Mouse (Mus musculus) spleen, adult 2 months (tissue): ENCODE results near the gene Jph2. TPM values are rescaled to one million over a fixed set of nuclear protein-coding genes. Genes with fewer than 3 reads are reported as not detected.

Experiments
- DNase-seq, 2 experiments: peaks; one replicate each; pipeline versions ENCODE4 v3.0.0 to v3.0.0-alpha.2; 2012 to 2021; ENCODE audit warnings: low spot score in 2 of 2, low read depth in 1 of 2
- H3K27ac ChIP-seq: fragments of 200-500 bp; 2 replicates; pipeline ENCODE4 v1.5.1; 2012; ENCODE audit warnings: low read length, inconsistent platforms; ENCODE audit not compliant: insufficient read depth
- H3K27me3 ChIP-seq: fragments of 200-500 bp; 2 replicates; pipeline ENCODE4 v1.6.1; 2012; ENCODE audit warnings: mild to moderate bottlenecking, moderate library complexity, low read length, inconsistent platforms; ENCODE audit not compliant: control insufficient read depth, insufficient read depth
- H3K36me3 ChIP-seq: fragments of 200-500 bp; 2 replicates; pipeline ENCODE4 v1.6.1; 2012; ENCODE audit warnings: mild to moderate bottlenecking, low read length, inconsistent platforms; ENCODE audit not compliant: control insufficient read depth, insufficient read depth
- H3K4me1 ChIP-seq: fragments of 200-500 bp; 2 replicates; pipeline ENCODE4 v1.6.1; 2011; ENCODE audit warnings: inconsistent platforms; ENCODE audit not compliant: control insufficient read depth, insufficient read depth, insufficient read length
- H3K4me3 ChIP-seq: fragments of 200-500 bp; 2 replicates; pipeline ENCODE4 v1.5.1; 2011; ENCODE audit warnings: mild to moderate bottlenecking, inconsistent platforms; ENCODE audit not compliant: insufficient read depth, insufficient read length; ENCODE audit errors: extremely low read depth
- CTCF ChIP-seq: fragments of 200-500 bp; IDR thresholded peaks from 2 replicates; pipeline ENCODE4 v1.5.1; 2011; ENCODE audit warnings: mild to moderate bottlenecking, inconsistent platforms; ENCODE audit not compliant: insufficient read depth, insufficient read length, insufficient replicate concordance; ENCODE audit errors: extremely low read depth
- POLR2A ChIP-seq: fragments of 200-500 bp; IDR thresholded peaks from 2 replicates; pipeline ENCODE4 v1.6.1; 2011; ENCODE audit warnings: low read depth, low read length, inconsistent platforms
- WGBS: fragments of 180-500 bp; shearing (Covaris S2); methylation state at CpG from one replicate; pipeline ENCODE4 v1.1.7; 2018; 5-methylcytosine and 5-hydroxymethylcytosine counted together
- polyA plus RNA-seq: library from polyadenylated mRNA; depleted of rRNA; stranded (reverse); fragments of >200 nt; gene quantifications from 2 replicates; pipeline ENCODE4 v1.2.3, GENCODE M21; 2012

The Jph2 gene
- polyA plus RNA-seq, 1 experiment: 2.9 TPM

- 12% methylated on average over 10 of the region's 10 CpGs for WGBS
- no peaks in the 10 kb centered on the region for H3K36me3 ChIP-seq
- TF ChIP-seq POLR2A (no peak), CTCF (no peak)
- DNase-seq: no peak
- H3K4me1 ChIP-seq: peaks cover 16% of the 10 kb centered on the region; the same call in 1 of the 2 replicates
- no peak overlapping the region; the same call in 1 of the 2 replicates for H3K27ac ChIP-seq
- no peaks in the 10 kb centered on the region for H3K27me3 ChIP-seq
- peak overlapping the region; percentile 98; the same call in 1 of the 2 replicates for H3K4me3 ChIP-seq
Observed at GRCm38 (mm10) chr2:163420366-163420886, 22.6 kb upstream of the Jph2 start.

- Histone ChIP-seq H3K4me3 (peak overlapping the region; percentile 98), H3K4me1 (peaks cover 16% of the 10 kb centered on the region; the same call in 1 of the 2 replicates), H3K36me3 (peaks cover 3% of the 10 kb centered on the region; the same call in 1 of the 2 replicates), H3K27ac (peak overlapping the region; percentile 92), H3K27me3 (no peaks in the 10 kb centered on the region)
- DNase-seq: peak; percentile 98 to 99
- WGBS: under 1% methylated on average over 64 of the region's 71 CpGs
- 0 out of 2 replicates have a peak, but pooled peaks have one; percentile 17 for TF ChIP-seq CTCF
- peak; percentile 90 for TF ChIP-seq POLR2A
Observed at GRCm38 (mm10) chr2:163419346-163420045, 21.7 kb upstream of the Jph2 start.

- H3K27me3 ChIP-seq: no peaks in the 10 kb centered on the region
- WGBS: under 1% methylated on average over 49 of the region's 50 CpGs
- H3K27ac ChIP-seq: peak overlapping the region; percentile 74
- H3K4me3 ChIP-seq: peak overlapping the region; percentile 87
- H3K36me3 ChIP-seq: peaks cover 4% of the 10 kb centered on the region; the same call in 1 of the 2 replicates
- DNase-seq: peak in 1 of 2 experiments; percentile 19
- peaks cover 16% of the 10 kb centered on the region; the same call in 1 of the 2 replicates for H3K4me1 ChIP-seq
- TF ChIP-seq CTCF (no peak), POLR2A (no peak)
Observed at GRCm38 (mm10) chr2:163418841-163419345, 21.1 kb upstream of the Jph2 start.

GRCm38 (mm10) chr2:163417830-163418229 lies 20.0 kb upstream of the Jph2 start:
- H3K27ac ChIP-seq: no peak overlapping the region
- H3K4me3 ChIP-seq: no peak overlapping the region
- no peak for DNase-seq
- peaks cover 8% of the 10 kb centered on the region for H3K36me3 ChIP-seq
- TF ChIP-seq CTCF: no peak
- no peak for TF ChIP-seq POLR2A
- no peaks in the 10 kb centered on the region for H3K27me3 ChIP-seq
- peaks cover 16% of the 10 kb centered on the region; the same call in 1 of the 2 replicates for H3K4me1 ChIP-seq

- Histone ChIP-seq H3K27ac (no peak overlapping the region), H3K4me3 (no peak overlapping the region), H3K27me3 (no peaks in the 10 kb centered on the region), H3K36me3 (peaks cover 9% of the 10 kb centered on the region), H3K4me1 (peaks cover 16% of the 10 kb centered on the region; the same call in 1 of the 2 replicates)
- 92% methylated on average over 6 of the region's 6 CpGs for WGBS
- no peak for DNase-seq
- TF ChIP-seq POLR2A: no peak
Observed at GRCm38 (mm10) chr2:163417026-163417425, 19.2 kb upstream of the Jph2 start.

DNA sequence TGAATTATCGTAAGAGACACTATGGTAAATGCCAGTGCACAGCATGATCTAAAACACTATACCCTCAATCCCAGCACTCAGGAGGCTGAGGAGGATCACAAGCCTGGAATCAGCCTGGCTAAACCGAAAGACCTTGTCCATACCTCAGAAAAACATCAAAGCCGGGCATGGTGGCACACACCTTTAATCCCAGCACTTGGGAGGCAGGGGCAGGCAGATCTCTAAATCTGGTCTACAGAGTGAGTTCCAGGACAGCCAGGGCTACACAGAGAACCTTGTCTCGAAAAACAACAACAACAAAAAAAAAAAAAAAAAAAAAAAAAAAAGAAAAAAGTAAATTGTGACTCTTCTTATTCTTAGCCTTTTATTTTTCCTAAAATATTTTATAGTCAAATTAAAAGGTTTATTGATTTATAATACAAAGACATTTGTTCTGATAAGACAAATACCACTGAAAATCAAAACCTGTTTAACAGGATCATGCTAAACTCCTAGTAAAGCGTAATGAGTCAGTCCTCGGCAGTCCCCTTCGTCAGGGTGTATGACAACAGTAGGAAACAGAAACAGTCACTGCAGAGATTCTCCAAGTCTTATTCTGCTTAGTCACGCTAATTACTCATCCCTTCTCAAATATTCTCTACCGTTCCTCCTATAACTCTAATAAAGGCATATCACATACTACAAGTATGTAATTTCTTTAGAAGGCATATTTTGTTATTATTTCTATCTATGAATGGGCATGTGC lies 15.2 kb upstream of the Jph2 start:
- peaks cover 35% of the 10 kb centered on the region for H3K36me3 ChIP-seq
- H3K27me3 ChIP-seq: no peaks in the 10 kb centered on the region
- H3K4me1 ChIP-seq: peaks cover 7% of the 10 kb centered on the region; the same call in 1 of the 2 replicates
- 92% methylated on average over 9 of the region's 9 CpGs for WGBS
- H3K27ac ChIP-seq: no peak overlapping the region
- DNase-seq: no peak
- no peak for TF ChIP-seq POLR2A
- no peak for TF ChIP-seq CTCF
- no peak overlapping the region for H3K4me3 ChIP-seq
